Mouse (Mus musculus) layer of hippocampus, adult 8-10 months (tissue): ENCODE measurements around the gene Mical2. TPM values are rescaled to one million over a fixed set of nuclear protein-coding genes. Genes with fewer than 3 reads are reported as not detected.

Experiments
- DNase-seq, 2 experiments: peaks; one replicate each; pipeline ENCODE4 v3.0.0; 2022; ENCODE audit warnings: low spot score in 2 of 2
- total RNA-seq, 4 experiments: library from RNA; stranded (reverse); gene quantifications; 2 replicates each; pipeline ENCODE4 v1.2.4; 2022

Gene Mical2
- total RNA-seq, 4 experiments from 2014 or later: 538 to 639 (median 590) TPM

DNA sequence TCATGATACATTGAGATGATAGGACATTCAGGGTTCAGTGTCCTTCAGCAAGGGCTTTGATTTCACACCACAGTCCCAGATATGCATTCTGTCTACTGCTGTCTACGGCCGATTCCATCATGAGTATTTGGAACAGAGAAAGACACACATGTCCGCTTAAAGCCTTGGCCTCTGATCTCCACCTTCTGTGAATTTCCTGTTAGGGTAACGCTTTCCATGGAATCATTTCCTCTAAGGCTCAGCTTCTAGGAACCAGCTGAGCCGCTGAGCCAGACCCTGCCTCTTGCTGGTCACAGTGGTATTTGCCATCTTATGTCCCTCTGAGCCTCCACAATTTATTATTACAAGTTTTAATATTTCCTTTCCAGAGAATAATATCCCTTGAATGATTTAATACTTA is 87.6 kb downstream of the Mical2 start:
- no peak for DNase-seq

GRCm38 (mm10) chr7:112313670-112314069 is 88.0 kb downstream of the Mical2 start:
- no peak for DNase-seq

DNA sequence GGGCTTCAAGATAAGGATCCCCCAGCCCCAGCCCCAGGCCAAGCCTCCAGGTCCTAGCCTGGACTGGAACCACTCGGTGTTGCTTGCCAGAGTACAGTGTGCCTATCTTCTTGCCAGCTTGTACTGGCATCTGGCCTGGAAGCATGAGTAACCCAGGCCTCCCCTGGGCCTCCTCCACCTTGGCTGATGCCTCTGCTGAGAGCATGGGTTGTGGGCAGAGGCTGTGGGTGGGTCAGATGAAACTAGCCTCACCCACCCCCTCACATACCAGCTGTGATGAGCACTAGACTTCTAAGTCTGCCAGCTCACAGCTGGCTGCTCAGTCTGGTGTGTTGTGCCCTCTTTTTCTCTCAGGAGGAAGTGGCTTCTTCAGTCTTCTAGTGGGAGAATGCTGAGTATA is 90.6 kb downstream of the Mical2 start:
- DNase-seq: peak; percentile 65 to 70

GRCm38 (mm10) chr7:112317491-112317890 is 91.8 kb downstream of the Mical2 start:
- no peak for DNase-seq

GRCm38 (mm10) chr7:112318306-112318705 is 92.7 kb downstream of the Mical2 start:
- DNase-seq: no peak

DNA sequence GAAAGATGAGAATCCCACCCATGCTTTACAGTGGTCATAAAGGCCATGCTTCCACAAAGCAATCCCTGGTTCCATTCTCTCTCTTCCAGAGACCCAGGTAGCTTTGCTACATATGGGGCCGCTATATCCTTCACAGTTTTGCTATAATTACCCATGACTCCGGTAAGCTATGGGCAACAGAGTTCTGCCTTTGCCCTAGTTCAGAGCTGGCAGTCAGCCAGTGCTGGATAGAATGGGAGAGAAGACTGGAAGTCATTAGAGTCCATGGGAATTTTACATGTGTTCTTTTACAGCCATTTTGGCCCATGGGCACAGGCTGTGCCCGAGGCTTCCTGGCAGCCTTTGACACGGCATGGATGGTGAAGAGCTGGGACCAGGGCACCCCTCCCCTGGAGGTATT is 93.8 kb downstream of the Mical2 start:
- DNase-seq: no peak

DNA sequence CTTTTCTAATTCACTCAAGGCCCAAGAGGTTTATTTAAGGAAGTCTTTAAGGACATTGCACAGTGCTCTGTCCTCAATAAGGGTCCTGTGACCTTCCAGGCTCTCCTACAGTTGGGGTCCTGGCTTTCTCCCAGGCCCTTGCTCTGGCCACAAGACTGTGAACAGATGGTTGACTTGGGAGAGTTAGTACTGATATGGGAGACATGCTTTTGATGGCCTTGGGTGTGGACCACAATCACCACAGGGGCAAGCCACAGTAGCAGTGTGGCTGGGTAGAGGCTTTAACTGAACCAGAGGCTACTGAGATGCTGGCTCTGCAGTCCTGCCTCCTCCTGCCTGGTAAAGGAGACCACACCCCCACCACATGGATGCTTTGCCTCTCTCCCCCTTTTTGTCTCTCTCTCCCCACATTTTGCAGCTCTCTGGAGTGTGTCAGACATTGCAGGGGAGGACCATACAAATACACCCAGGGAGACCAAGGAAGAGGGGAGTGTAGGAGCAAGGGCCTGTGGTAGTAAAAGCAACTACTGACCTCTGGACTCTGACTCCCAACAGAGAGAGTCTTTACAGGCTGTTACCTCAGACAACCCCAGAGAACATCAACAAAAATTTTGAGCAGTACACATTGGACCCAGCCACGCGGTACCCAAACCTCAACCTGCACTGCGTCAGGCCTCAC is 94.5 kb downstream of the Mical2 start:
- DNase-seq: no peak

DNA sequence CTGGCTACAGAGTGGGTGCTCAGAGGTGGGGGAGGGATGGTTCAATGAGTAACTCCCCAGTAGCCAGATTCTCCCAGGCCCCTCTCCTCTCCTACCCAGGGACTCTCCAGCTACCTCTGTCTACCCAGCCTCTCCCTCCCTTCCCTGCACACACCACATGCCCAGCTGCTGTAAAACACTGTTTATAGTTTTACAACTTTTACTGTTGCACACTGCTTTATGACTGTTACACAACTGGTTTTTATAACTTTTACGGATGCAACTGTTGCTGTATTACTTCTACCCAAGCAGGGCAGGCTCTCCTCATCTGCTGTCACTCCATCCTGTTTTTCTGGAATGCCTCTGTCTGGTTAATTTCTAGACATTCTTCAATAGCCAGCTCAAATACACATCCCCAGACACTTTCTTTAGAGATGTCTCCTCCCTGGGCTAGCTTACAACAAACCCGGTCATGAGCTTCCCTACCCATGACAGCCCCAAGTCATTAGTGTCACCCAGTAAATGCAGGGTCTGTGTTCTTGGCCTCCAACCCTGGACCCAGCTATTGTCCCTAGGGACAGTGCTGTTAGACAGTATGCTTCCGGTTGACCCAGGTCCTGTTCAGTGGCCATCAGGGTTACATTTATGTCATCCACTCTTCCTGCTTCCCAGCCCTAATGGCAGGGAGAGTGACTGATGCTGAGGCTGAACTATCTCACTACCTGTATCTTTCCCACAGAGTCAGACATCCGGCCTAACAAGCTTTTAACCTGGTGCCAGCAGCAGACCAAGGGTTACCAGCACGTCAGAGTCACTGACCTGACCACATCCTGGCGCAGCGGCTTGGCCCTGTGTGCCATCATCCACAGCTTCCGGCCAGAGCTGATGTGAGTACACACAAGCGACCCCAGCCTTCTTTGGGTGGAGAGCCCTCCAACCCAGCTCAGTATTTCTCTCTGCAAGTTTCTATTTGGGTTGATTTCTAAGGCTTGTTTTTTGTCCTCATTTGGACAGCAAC is 96.4 kb downstream of the Mical2 start:
- no peak for DNase-seq

GRCm38 (mm10) chr7:112324577-112324976 is 98.9 kb downstream of the Mical2 start:
- DNase-seq: no peak

GRCm38 (mm10) chr7:112326852-112327251 is 101.2 kb downstream of the Mical2 start:
- peak; percentile 51 to 58 for DNase-seq

GRCm38 (mm10) chr7:112328969-112329368 is 103.3 kb downstream of the Mical2 start:
- DNase-seq: no peak

DNA sequence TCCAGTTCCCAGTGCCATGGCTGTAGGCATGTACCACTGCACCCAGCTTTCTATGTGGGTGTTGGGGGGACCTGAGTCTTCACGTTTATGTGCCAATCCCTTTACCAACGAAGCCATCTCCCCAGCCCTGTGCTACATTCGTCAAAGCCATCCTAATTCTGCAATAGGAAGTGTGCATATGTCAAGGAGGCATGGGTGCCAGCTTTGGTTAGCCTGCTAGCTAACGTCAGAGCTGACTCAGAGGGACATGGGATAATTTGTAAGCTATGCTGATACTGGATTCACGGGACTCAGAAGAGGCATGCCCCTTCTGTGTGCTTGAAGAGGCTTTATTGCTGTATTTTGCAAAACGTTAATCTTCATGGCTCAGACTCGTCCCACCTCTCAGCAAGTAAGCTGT is 103.8 kb downstream of the Mical2 start:
- DNase-seq: no peak

DNA sequence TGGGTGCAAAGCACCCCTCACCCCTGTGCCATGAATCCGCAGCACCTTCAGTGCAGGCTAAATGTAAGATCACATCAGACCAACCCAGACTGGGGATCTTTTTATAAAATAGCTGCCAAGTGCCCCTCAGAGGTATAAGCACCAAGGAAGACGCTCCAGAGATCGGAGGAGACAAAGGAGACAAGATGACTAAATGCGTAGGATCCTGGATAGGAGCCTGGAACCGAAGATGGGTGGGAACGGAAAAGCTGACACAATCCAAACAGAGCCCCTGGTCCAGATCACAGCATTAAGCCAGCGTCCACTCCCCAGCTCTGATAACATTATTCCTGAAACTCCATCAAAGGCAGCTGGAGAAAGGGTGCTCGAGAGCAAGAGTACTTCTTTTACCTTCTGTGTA is 105.3 kb downstream of the Mical2 start:
- DNase-seq: no peak

GRCm38 (mm10) chr7:112331804-112332203 is 106.1 kb downstream of the Mical2 start:
- no peak for DNase-seq

- no peak for DNase-seq
Observed at GRCm38 (mm10) chr7:112332426-112332825, 106.8 kb downstream of the Mical2 start.

DNA sequence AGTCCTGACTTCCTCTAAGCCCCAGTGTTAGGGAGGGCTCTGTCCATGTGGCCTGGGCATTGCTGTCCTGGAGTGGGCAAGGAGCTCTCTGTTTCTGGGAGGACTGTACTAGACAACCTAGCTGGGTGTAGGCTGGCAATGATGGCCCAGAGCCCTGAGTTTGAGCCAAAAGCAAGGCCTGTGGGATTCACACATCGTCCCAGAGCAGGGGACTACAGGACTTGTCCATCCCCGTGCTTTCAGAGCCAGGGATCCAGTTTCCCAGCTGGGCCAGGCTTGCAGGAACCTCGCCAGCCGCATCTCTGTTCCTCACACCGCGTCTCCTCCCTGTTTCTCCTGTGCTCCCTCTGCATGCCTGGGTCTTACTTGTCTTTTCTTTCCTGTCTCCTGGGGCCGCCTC is 107.7 kb downstream of the Mical2 start:
- DNase-seq: no peak

DNA sequence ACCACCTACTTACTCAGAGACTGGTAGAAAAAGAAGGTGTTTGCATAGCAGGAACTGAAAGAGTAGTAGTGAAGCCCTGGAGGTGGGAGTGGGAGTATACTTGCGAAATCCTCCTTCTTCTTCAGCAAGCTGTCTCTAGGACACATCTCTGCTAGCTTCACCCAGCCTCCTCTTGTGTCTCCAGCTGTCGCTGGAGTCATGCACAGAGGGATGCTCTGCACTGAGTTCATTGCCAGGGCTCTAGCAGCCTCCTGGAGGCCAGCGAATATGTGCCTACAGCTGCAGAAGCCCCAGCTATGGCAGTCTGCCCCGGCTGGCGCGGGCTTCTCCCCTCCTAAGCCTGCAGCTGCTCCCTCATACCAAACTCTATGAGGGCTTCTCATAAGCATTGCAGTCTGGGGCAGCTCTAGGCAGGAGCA is 110.6 kb downstream of the Mical2 start:
- peak; percentile 69 to 75 for DNase-seq

DNA sequence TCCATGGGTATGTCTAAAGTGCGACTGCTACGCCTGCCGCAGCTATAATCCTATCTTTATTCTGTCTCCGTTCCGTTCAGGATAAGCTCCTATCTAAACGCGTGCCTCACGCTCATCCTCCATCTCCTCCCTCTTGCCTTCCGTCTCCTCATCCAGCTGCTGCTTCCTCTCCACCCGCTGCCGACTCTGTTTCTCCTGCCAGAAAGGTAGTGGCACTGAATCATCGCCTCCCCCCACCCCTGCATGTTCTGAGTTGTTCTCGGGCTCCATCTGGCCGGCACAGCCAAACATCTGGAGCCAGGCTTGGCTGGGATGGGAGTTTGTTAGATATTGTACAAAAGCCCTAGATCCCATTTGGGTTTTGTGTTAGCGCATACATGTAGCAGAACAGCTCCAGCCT is 111.1 kb downstream of the Mical2 start:
- peak; percentile 67 to 72 for DNase-seq

GRCm38 (mm10) chr7:112337736-112338135 is 112.1 kb downstream of the Mical2 start:
- DNase-seq: no peak

DNA sequence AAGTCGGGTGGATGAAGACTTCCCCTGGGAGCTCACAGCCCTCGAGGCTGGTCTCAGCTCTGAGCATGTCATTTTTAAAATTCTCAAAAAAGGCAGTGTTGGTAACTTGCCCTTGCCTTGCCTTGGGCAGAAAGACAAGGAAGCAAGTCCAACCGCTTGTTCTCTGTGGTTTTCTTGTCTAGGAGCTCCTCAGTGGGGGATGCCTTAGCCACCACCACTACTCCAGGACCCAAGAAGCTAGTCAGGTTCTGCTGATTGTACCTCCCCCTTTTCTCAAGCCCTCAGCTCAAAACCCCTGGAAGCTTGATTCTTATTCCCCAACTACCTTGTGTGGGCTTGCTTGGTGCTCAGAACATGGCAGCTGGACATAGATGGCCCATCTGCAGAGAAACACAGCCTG is 115.4 kb downstream of the Mical2 start:
- DNase-seq: no peak

- no peak for DNase-seq
Observed at GRCm38 (mm10) chr7:112345687-112346086, 120.0 kb downstream of the Mical2 start.

DNA sequence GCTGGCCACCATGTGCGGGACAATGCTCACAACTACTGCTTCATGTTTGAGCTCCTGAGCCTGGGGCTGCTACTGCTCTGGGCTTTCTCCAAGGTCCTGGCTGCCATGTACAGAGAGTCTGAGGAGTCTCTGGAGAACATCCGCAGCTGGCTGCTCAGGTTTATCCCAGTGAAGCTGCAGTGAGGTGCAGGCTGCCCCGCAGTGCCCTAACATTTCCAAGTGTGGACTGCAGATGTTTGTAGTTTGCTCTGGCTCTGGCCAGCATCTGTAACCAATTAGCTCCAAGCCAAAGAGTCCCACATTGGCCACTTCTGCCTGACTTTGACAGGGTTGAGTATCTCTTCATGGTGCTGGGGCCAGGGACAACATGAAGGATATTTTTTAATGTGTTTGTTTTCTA is 125.9 kb downstream of the Mical2 start:
- DNase-seq: no peak

GRCm38 (mm10) chr7:112352005-112352404 is 126.3 kb downstream of the Mical2 start:
- DNase-seq: no peak
